Mouse (Mus musculus): ENCODE measurements at regions not wholly inside any gene's neighbourhood (a gene's known extent, or its start where the extent isn't known, plus 50 kb on each side); places are given as distances from the start of the nearest gene placed in this dataset.
A peak's percentile ranks its signal among the peaks of the same experiment; 100 is the strongest.
"Not testable (repeated sequence)": the region's sequence is repeated elsewhere in the genome, so short reads cannot be mapped to it uniquely, and the experiment has no call there.

GRCm38 (mm10) chr13:72167434-72167833 is 203.9 kb upstream of the Irx1 start:
- DNase-seq (ENCODE audit: extremely low spot score in 1 of 2, low spot score in 1 of 2), result no peak

GRCm38 (mm10) chr13:72183636-72184035 is 220.1 kb upstream of the Irx1 start:
- no peak for DNase-seq (ENCODE audit: extremely low spot score in 1 of 2, low spot score in 1 of 2)

GRCm38 (mm10) chr13:72184116-72184845 is 220.8 kb upstream of the Irx1 start:
- DNase-seq (ENCODE audit: extremely low spot score in 1 of 2, low spot score in 1 of 2), result no peak

DNA sequence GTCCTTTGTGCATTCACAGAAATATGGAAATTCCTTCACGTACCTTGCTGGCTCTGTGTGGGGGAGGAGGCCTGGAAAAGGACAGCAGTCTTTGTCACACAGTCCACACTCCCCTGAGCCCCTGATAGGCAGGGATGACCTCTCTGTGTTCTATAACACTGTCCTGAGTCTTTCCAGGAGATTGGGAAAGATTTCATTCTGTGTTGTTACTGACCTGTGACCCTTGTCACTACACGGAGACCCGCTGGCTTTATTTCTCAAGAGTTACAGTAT is 221.3 kb upstream of the Irx1 start:
- DNase-seq (ENCODE audit: extremely low spot score in 1 of 2, low spot score in 1 of 2), result no peak

- DNase-seq (ENCODE audit: extremely low spot score in 1 of 2, low spot score in 1 of 2), result no peak
Measured at GRCm38 (mm10) chr13:72195881-72196280, 232.4 kb upstream of the Irx1 start.

GRCm38 (mm10) chr13:72198341-72199105 is 235.0 kb upstream of the Irx1 start:
- peak in 1 of 2 experiments; percentile 45 for DNase-seq (ENCODE audit: extremely low spot score in 1 of 2, low spot score in 1 of 2)

GRCm38 (mm10) chr13:72209518-72209917 is 246.0 kb upstream of the Irx1 start:
- no peak for DNase-seq (ENCODE audit: extremely low spot score in 1 of 2, low spot score in 1 of 2)

DNA sequence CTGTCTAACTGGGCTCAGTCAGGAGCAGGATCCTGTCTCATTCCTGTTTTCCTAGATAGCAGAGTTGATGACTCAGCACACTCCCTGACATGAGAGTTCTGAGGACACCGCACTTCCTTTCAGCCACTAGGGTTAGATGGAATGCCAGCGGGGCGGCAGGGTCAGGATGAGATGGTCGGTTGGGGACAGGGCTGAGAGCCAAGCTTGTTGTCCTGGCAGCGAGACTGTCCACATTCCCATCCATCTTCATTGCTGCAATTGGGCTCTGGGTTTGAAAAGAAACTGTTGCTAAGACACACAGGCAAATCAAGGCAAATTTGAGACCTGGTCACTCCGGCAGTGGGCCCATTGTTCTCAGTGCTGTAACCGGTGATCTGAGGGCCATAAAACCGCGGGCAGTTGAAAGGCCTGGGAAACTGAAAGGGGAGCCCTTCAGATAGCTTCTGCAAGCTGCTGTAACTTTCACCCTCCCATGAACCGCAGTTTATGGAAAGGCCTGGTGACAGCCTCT is 246.5 kb upstream of the Irx1 start:
- no peak for DNase-seq (ENCODE audit: extremely low spot score in 1 of 2, low spot score in 1 of 2)

- DNase-seq (ENCODE audit: extremely low spot score in 1 of 2, low spot score in 1 of 2), result peak in 1 of 2 experiments; percentile 50
Measured at GRCm38 (mm10) chr13:72210474-72211309, 247.2 kb upstream of the Irx1 start.

DNA sequence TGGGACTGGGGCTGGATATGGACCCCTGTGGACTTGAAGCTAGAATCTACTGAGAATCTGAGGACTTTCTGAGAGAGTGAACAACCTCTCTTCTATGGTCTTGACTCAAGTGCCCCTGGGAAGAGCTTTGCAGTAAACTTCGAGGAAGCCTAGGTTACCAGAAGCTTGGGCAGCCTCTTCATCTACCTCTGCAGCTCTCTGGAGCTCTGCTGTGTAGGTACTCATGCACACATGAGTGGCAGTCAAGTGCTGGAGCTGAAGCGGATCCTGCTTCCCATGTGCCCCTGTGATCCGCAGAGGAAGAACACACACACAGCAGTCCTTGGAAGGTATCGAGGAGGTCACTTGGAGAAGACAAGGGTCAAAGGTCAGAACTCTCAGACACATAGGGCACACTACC is 248.2 kb upstream of the Irx1 start:
- DNase-seq (ENCODE audit: extremely low spot score in 1 of 2, low spot score in 1 of 2), result no peak

DNA sequence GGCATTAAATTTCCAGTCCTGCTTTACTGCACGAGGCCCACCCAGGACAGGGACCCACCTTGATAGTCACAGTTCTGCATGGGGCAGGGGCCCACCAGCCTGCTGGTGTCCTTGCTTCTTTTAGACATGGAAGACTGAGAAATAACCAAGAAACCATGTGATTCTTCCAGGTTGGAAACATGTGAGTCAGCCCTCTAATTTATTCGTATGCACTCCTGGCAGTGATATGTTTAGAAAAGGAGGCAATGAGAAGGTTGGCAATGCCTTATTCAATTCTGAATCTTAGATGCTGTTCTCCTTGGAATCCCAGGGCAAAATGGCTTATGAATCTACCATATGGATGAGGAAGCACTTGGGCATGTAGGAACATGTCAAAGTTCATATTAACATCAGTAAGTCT is 249.2 kb upstream of the Irx1 start:
- peak in 1 of 2 experiments; percentile 45 for DNase-seq (ENCODE audit: extremely low spot score in 1 of 2, low spot score in 1 of 2)

- no peak for DNase-seq (ENCODE audit: extremely low spot score in 1 of 2, low spot score in 1 of 2)
Measured at GRCm38 (mm10) chr13:72219329-72219728, 255.8 kb upstream of the Irx1 start.

DNA sequence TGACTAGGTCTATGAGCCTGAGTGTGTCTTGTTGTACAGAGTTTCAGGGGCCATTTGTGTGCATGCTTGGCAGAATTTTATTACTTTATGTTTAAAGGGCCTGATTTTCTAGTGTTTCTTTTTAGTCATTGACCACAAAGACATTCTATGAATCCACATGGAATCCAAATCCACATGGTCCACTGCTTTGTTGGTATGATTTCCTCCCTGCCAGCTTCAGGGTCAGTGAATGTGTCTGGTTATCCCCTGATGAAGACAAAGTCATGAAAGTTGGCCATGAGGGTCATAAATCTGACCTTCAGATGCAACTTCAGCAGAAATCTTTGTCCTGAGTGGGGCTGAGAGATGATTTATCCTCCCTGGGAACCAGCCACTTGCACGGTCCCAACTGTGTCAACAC is 263.6 kb upstream of the Irx1 start:
- no peak for DNase-seq (ENCODE audit: extremely low spot score in 1 of 2, low spot score in 1 of 2)

DNA sequence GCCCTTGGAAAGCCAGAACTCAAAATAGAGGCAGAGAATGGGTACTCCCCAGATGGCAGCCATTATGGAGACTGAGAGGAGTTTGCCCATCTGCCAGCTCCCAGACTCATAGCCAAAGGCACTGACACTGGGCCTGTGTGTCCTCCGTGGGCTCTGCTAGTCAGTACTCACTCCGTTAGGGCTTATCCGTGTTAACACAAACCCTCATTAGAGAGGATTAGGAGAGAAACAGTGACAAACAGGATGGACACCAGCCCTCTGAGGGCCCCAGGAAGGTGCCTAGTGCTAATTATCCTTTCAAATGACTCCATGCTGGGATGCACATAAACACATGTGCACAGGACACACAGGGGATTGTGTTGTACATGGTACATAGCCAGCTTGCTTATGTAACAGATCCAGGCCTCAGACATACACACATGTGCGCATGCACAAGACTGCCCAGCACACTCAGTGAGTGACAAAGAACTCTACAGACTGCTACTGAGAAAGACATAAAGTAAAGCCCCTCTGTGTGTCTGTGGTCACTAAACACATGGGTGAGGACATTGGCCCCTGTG is 267.6 kb upstream of the Irx1 start:
- DNase-seq (ENCODE audit: extremely low spot score in 1 of 2, low spot score in 1 of 2), result no peak

DNA sequence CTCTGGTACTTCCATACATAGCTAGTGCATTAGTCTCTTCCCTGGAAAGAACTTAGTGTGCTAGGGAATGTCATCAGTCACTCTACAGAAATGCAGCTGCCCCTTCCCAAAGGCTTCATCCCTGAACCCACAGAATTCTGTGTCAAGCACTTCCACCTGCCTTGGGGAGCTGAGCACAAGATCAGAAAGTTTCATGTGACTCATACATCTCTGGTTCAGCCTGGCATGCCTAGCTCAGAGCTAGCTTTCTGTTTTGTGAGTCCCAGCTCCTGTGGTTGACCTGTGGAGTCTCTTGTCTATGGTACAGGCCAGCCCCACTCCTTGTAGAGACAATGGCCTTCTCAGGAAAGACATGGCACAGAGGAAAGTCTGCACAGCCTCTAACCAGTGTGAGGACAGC is 268.6 kb upstream of the Irx1 start:
- no peak for DNase-seq (ENCODE audit: extremely low spot score in 1 of 2, low spot score in 1 of 2)

- no peak for DNase-seq (ENCODE audit: extremely low spot score in 1 of 2, low spot score in 1 of 2)
Measured at GRCm38 (mm10) chr13:72241919-72242318, 278.4 kb upstream of the Irx1 start.

GRCm38 (mm10) chr13:72250419-72250818 is 286.9 kb upstream of the Irx1 start:
- no peak for DNase-seq (ENCODE audit: extremely low spot score in 1 of 2, low spot score in 1 of 2)

- not testable (repeated sequence) for DNase-seq (ENCODE audit: extremely low spot score in 1 of 2, low spot score in 1 of 2)
Measured at GRCm38 (mm10) chr13:72253242-72253641, 289.7 kb upstream of the Irx1 start.

- DNase-seq (ENCODE audit: extremely low spot score in 1 of 2, low spot score in 1 of 2), result peak in 1 of 2 experiments; percentile 33
Measured at GRCm38 (mm10) chr13:72258794-72259193, 295.3 kb upstream of the Irx1 start.

DNA sequence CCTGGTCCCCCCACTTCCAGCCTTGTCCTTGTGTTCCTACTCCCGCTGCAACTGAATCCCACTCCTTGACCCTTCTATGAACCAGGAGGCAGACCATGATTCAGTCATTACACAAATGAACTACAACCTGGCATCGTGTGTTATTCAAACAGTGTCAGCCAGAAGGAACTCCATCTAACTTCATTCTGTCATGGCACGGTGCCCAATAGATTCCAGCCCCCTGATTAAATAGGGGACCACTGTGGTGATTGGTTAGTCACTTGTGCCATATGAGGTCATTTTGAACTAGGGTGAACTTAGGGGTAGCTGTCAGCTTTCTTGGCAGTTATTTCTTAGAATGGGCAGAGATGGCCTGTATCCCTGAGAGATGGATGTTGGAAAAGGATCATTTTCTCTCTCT is 300.9 kb upstream of the Irx1 start:
- DNase-seq (ENCODE audit: extremely low spot score in 1 of 2, low spot score in 1 of 2), result no peak

DNA sequence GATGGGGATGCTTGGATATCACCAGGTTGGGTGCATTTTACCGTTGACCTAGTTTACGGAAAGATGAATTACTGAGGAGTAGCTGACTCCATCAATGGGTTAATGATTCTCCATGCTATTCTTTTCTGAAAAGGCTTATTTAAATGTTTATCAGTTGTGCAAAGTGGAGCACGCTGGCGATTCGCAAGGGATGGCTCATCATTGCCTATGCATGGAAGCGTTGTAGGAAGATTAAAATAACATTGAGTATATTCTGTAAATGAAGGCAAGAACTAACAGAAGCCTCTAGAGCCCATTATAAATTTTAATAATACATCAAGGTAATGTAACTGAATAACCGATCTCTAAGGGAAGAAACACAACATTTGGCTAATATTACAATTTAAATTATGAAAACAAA is 301.6 kb upstream of the Irx1 start:
- no peak for DNase-seq (ENCODE audit: extremely low spot score in 1 of 2, low spot score in 1 of 2)

Data from frontal cortex, adult 2 months (tissue).